ENCODE assay signal across 27 mouse cellular contexts in genomic region chr13:107683909-107684308, GRCm38 (mm10).
DNase-seq lines count a peak whose midpoint lies in the region; ATAC-seq and TF ChIP-seq lines count a peak whose summit lies in the region.
"Had no signal": no experiment of that assay in that cellular context is flagged by ENCODE, and none has a peak within 500 bp of the region (broad histone marks: within the 10 kb centered on the region; RNA-seq: fewer than 3 reads in every experiment).

No protein-coding gene starts in this region.

- no peak overlapping the region for H3K4me2 ChIP-seq in embryonic facial prominence, embryonic 11.5 days (ENCODE audit: low read depth, low read length)
- H3K4me2 ChIP-seq in midbrain, embryonic 11.5 days: no peak overlapping the region
- no peak overlapping the region for H3K4me2 ChIP-seq in midbrain, embryonic 14.5 days (ENCODE audit: low read length)
- H3K4me2 ChIP-seq in embryonic facial prominence, embryonic 12.5 days (replicated peaks): no peak overlapping the region
- H3K4me2 ChIP-seq in hindbrain, postnatal 0 days (ENCODE audit: low read depth, low read length): no peak overlapping the region
- H3K4me2 ChIP-seq: forebrain, embryonic 15.5 days; heart, embryonic 11.5 days; limb, embryonic 12.5 days; liver, embryonic 15.5 days; lung, embryonic 15.5 days; neural tube, embryonic 13.5 days had no signal

- no peak overlapping the region for H3K9ac ChIP-seq in embryonic facial prominence, embryonic 11.5 days (replicated peaks; ENCODE audit: low read length)
- no peak overlapping the region for H3K9ac ChIP-seq in midbrain, embryonic 11.5 days (ENCODE audit: low read length)
- H3K9ac ChIP-seq in midbrain, embryonic 14.5 days (replicated peaks; ENCODE audit: low read length): no peak overlapping the region
- H3K9ac ChIP-seq in embryonic facial prominence, embryonic 12.5 days: no peak overlapping the region
- H3K9ac ChIP-seq in hindbrain, postnatal 0 days (replicated peaks; ENCODE audit: low read length): no peak overlapping the region
- H3K9ac ChIP-seq: forebrain, embryonic 15.5 days; limb, embryonic 12.5 days; liver, embryonic 15.5 days; lung, embryonic 15.5 days; neural tube, embryonic 13.5 days had no signal

- 0 out of 2 replicates have a peak, but pooled peaks have one; percentile 14 for ATAC-seq in embryonic facial prominence, embryonic 11.5 days (replicated peaks; ENCODE audit: insufficient number of reproducible peaks, low FRiP score, low TSS enrichment, low read depth)
- ATAC-seq in midbrain, embryonic 11.5 days (ENCODE audit: low FRiP score): 0 out of 2 replicates have a peak, but pooled peaks have one; percentile 66
- ATAC-seq in midbrain, embryonic 14.5 days (ENCODE audit: low FRiP score, low TSS enrichment): no peak
- 0 out of 2 replicates have a peak, but pooled peaks have one; percentile 10 for ATAC-seq in embryonic facial prominence, embryonic 12.5 days (ENCODE audit: insufficient number of reproducible peaks, insufficient read depth, low FRiP score, low TSS enrichment)
- ATAC-seq in hindbrain, postnatal 0 days: peak; percentile 38; the same call in 1 of the 2 replicates
- ATAC-seq: forebrain, embryonic 15.5 days; intestine, postnatal 0 days; Patski had no signal

- no peak for DNase-seq in embryonic facial prominence, embryonic 11.5 days (ENCODE audit: low spot score)
- no peak for DNase-seq in embryonic facial prominence, embryonic 10.5 days (ENCODE audit: low spot score)
- DNase-seq in midbrain, embryonic 11.5 days (ENCODE audit: low spot score, missing footprints): no peak
- no peak for DNase-seq in midbrain, embryonic 14.5 days
- DNase-seq in hindbrain, postnatal 0 days (ENCODE audit: low spot score): no peak
- DNase-seq in c-Kit-positive CD71-positive TER-119-positive erythroid progenitor cells, embryonic 14.5 days (ENCODE audit: low spot score): no peak
- DNase-seq: adrenal gland, postnatal 10 days; cerebellum, adult 11-12 months; cerebellum, adult 9-11 months; gastrocnemius, postnatal 25 days; heart, adult 11 months; heart, postnatal 36 days; kidney, adult 9 months; kidney, postnatal 14 days; right cerebral cortex, postnatal 14 days; thymus, postnatal 14 days had no signal

- H3K36me3 ChIP-seq in embryonic facial prominence, embryonic 11.5 days (replicated peaks; ENCODE audit: control insufficient read depth, insufficient read depth, low read depth, low read length): no peaks in the 10 kb centered on the region
- no peaks in the 10 kb centered on the region for H3K36me3 ChIP-seq in embryonic facial prominence, embryonic 10.5 days (replicated peaks)
- no peaks in the 10 kb centered on the region for H3K36me3 ChIP-seq in midbrain, embryonic 11.5 days (ENCODE audit: control insufficient read depth, insufficient read depth, low read length)
- no peaks in the 10 kb centered on the region for H3K36me3 ChIP-seq in midbrain, embryonic 14.5 days (ENCODE audit: control insufficient read depth, insufficient read depth, low read length)
- H3K36me3 ChIP-seq in embryonic facial prominence, embryonic 12.5 days: no peaks in the 10 kb centered on the region
- no peaks in the 10 kb centered on the region for H3K36me3 ChIP-seq in hindbrain, postnatal 0 days (ENCODE audit: insufficient read depth, low read length)
- H3K36me3 ChIP-seq: forebrain, embryonic 15.5 days; G1E; limb, embryonic 12.5 days; liver, embryonic 15.5 days; lung, embryonic 15.5 days; neural tube, embryonic 13.5 days had no signal

- no peak overlapping the region for H3K27ac ChIP-seq in embryonic facial prominence, embryonic 11.5 days (replicated peaks; ENCODE audit: low read depth, low read length)
- no peak overlapping the region for H3K27ac ChIP-seq in embryonic facial prominence, embryonic 10.5 days (replicated peaks)
- H3K27ac ChIP-seq in midbrain, embryonic 11.5 days (ENCODE audit: low read depth, low read length): peak overlapping the region; percentile 10; the same call in 1 of the 2 replicates
- no peak overlapping the region for H3K27ac ChIP-seq in midbrain, embryonic 14.5 days (replicated peaks; ENCODE audit: low read depth, low read length)
- H3K27ac ChIP-seq in embryonic facial prominence, embryonic 12.5 days: no peak overlapping the region
- no peak overlapping the region for H3K27ac ChIP-seq in hindbrain, postnatal 0 days
- H3K27ac ChIP-seq: forebrain, embryonic 15.5 days; left cerebral cortex, adult 2 months; limb, embryonic 12.5 days; liver, embryonic 15.5 days; lung, embryonic 15.5 days; neural tube, embryonic 13.5 days had no signal

- no peak overlapping the region for H3K4me3 ChIP-seq in embryonic facial prominence, embryonic 11.5 days (ENCODE audit: low read depth, low read length)
- H3K4me3 ChIP-seq in embryonic facial prominence, embryonic 10.5 days: no peak overlapping the region
- H3K4me3 ChIP-seq in midbrain, embryonic 11.5 days (ENCODE audit: low read depth, low read length): no peak overlapping the region
- H3K4me3 ChIP-seq in midbrain, embryonic 14.5 days (replicated peaks; ENCODE audit: low read depth, low read length): no peak overlapping the region
- no peak overlapping the region for H3K4me3 ChIP-seq in embryonic facial prominence, embryonic 12.5 days
- no peak overlapping the region for H3K4me3 ChIP-seq in hindbrain, postnatal 0 days (ENCODE audit: low read length)
- H3K4me3 ChIP-seq: forebrain, embryonic 15.5 days; left cerebral cortex, adult 2 months; limb, embryonic 12.5 days; liver, embryonic 15.5 days; lung, embryonic 15.5 days; neural tube, embryonic 13.5 days had no signal

- no peaks in the 10 kb centered on the region for H3K9me3 ChIP-seq in embryonic facial prominence, embryonic 11.5 days (replicated peaks; ENCODE audit: control insufficient read depth, low read length)
- H3K9me3 ChIP-seq in embryonic facial prominence, embryonic 10.5 days: no peaks in the 10 kb centered on the region
- H3K9me3 ChIP-seq in midbrain, embryonic 11.5 days (ENCODE audit: control insufficient read depth, low read length): no peaks in the 10 kb centered on the region
- H3K9me3 ChIP-seq in midbrain, embryonic 14.5 days (ENCODE audit: control insufficient read depth, low read length): no peaks in the 10 kb centered on the region
- H3K9me3 ChIP-seq in embryonic facial prominence, embryonic 12.5 days: no peaks in the 10 kb centered on the region
- no peaks in the 10 kb centered on the region for H3K9me3 ChIP-seq in hindbrain, postnatal 0 days (ENCODE audit: low read length)
- H3K9me3 ChIP-seq: forebrain, embryonic 15.5 days; G1E; limb, embryonic 12.5 days; liver, embryonic 15.5 days; lung, embryonic 15.5 days; neural tube, embryonic 13.5 days had no signal

- 83% methylated on average over 3 of the region's 3 CpGs for WGBS in embryonic facial prominence, embryonic 11.5 days
- WGBS in embryonic facial prominence, embryonic 10.5 days: 71% methylated on average over 3 of the region's 3 CpGs
- whole genome bisulfite sequencing in midbrain, embryonic 11.5 days: 61% methylated on average over 3 of the region's 3 CpGs
- WGBS in midbrain, embryonic 14.5 days: 61% methylated on average over 3 of the region's 3 CpGs
- WGBS in embryonic facial prominence, embryonic 12.5 days: 82% methylated on average over 3 of the region's 3 CpGs
- 74% methylated on average over 3 of the region's 3 CpGs for WGBS in hindbrain, postnatal 0 days

- no peaks in the 10 kb centered on the region for H3K27me3 ChIP-seq in embryonic facial prominence, embryonic 11.5 days (ENCODE audit: control insufficient read depth, insufficient read depth, low read length)
- no peaks in the 10 kb centered on the region for H3K27me3 ChIP-seq in embryonic facial prominence, embryonic 10.5 days (replicated peaks; ENCODE audit: low read depth, poor library complexity, severe bottlenecking)
- H3K27me3 ChIP-seq in midbrain, embryonic 11.5 days (ENCODE audit: control insufficient read depth, insufficient read depth, low read length): no peaks in the 10 kb centered on the region
- H3K27me3 ChIP-seq in midbrain, embryonic 14.5 days (ENCODE audit: control insufficient read depth, insufficient read depth, low read length): no peaks in the 10 kb centered on the region
- H3K27me3 ChIP-seq in embryonic facial prominence, embryonic 12.5 days: no peaks in the 10 kb centered on the region
- H3K27me3 ChIP-seq in hindbrain, postnatal 0 days (ENCODE audit: insufficient read depth, low read length): no peaks in the 10 kb centered on the region
- H3K27me3 ChIP-seq: forebrain, embryonic 15.5 days; limb, embryonic 12.5 days; liver, embryonic 15.5 days; lung, embryonic 15.5 days; neural tube, embryonic 13.5 days; Patski had no signal

- H3K4me1 ChIP-seq in embryonic facial prominence, embryonic 11.5 days (ENCODE audit: control insufficient read depth, insufficient read depth, low read length): no peaks in the 10 kb centered on the region
- H3K4me1 ChIP-seq in embryonic facial prominence, embryonic 10.5 days: peaks cover 11% of the 10 kb centered on the region
- peaks cover 8% of the 10 kb centered on the region for H3K4me1 ChIP-seq in midbrain, embryonic 11.5 days (ENCODE audit: control insufficient read depth, insufficient read depth, low read length)
- peaks cover 8% of the 10 kb centered on the region; the same call in 1 of the 2 replicates for H3K4me1 ChIP-seq in midbrain, embryonic 14.5 days (ENCODE audit: control insufficient read depth, insufficient read depth, low read length)
- H3K4me1 ChIP-seq in embryonic facial prominence, embryonic 12.5 days: no peaks in the 10 kb centered on the region
- H3K4me1 ChIP-seq in hindbrain, postnatal 0 days (ENCODE audit: insufficient read depth, low read length): no peaks in the 10 kb centered on the region
- H3K4me1 ChIP-seq: forebrain, embryonic 15.5 days; liver, embryonic 15.5 days had no signal

- no peak for TF ChIP-seq CTCF in hindbrain, postnatal 0 days (IDR thresholded peaks at IDR 0.05; ENCODE audit: low read depth)
